Mouse (Mus musculus) myocyte (in vitro differentiated cells): ENCODE results near the gene Map1s. TPM values are rescaled to one million over a fixed set of nuclear protein-coding genes. Genes with fewer than 3 reads are reported as not detected.

Source experiments
- H3K27me3 ChIP-seq: one replicate; pipeline ENCODE4 v1.6.1; 2011; ENCODE audit not compliant: control insufficient read depth, insufficient read depth, insufficient read length
- H3K36me3 ChIP-seq: one replicate; pipeline ENCODE4 v1.6.1; 2011; ENCODE audit not compliant: control insufficient read depth, insufficient read depth
- H3K4me2 ChIP-seq: one replicate; pipeline ENCODE4 v1.6.1; 2011; ENCODE audit warnings: low read depth, control low read depth
- H3K4me3 ChIP-seq: one replicate; pipeline ENCODE4 v1.5.1; 2011; ENCODE audit warnings: mild to moderate bottlenecking, control low read depth, moderate library complexity
- H3K79me2 ChIP-seq: one replicate; pipeline ENCODE4 v1.6.1; 2011; ENCODE audit not compliant: control insufficient read depth, insufficient read depth
- H3ac ChIP-seq: one replicate; pipeline ENCODE4 v1.6.1; 2011; ENCODE audit not compliant: control insufficient read depth, insufficient read length
- CEBPB ChIP-seq: IDR thresholded peaks from 2 replicates; pipeline ENCODE4 v1.6.1; 2011; ENCODE audit warnings: mild to moderate bottlenecking, moderate library complexity; ENCODE audit not compliant: poor library complexity, insufficient read depth, severe bottlenecking
- E2F4 ChIP-seq: IDR thresholded peaks from one replicate; pipeline ENCODE4 v1.6.1; 2011; ENCODE audit warnings: mild to moderate bottlenecking, control low read depth, moderate library complexity; ENCODE audit not compliant: insufficient read depth
- MAX ChIP-seq: IDR thresholded peaks from one replicate; pipeline ENCODE4 v1.6.1; 2011; ENCODE audit warnings: low read depth, mild to moderate bottlenecking, control low read depth
- MYOD1 ChIP-seq, 3 experiments: IDR thresholded peaks; one replicate each; pipeline ENCODE4 v1.6.1; 2011; ENCODE audit warnings: control low read depth in 2 of 3, low read depth in 2 of 3, mild to moderate bottlenecking in 2 of 3, moderate library complexity in 1 of 3; ENCODE audit not compliant: insufficient read length in 2 of 3, control insufficient read depth in 1 of 3
- MYOG ChIP-seq, 3 experiments: IDR thresholded peaks; one replicate each; pipeline ENCODE4 v1.6.1; 2011; ENCODE audit warnings: control low read depth in 2 of 3, low read depth in 2 of 3, mild to moderate bottlenecking in 2 of 3; ENCODE audit not compliant: insufficient read length in 2 of 3, control insufficient read depth in 1 of 3, insufficient read depth in 1 of 3
- POLR2A ChIP-seq: IDR thresholded peaks from one replicate; pipeline ENCODE4 v1.6.1; 2011; ENCODE audit warnings: low read depth, mild to moderate bottlenecking, control low read depth, moderate library complexity; ENCODE audit not compliant: insufficient read length
- POLR2AphosphoS2 ChIP-seq: IDR thresholded peaks from one replicate; pipeline ENCODE4 v1.6.1; 2011; ENCODE audit warnings: low read depth, control low read depth; ENCODE audit not compliant: insufficient read length
- REST ChIP-seq: IDR thresholded peaks from one replicate; pipeline ENCODE4 v1.6.1; 2011; ENCODE audit warnings: mild to moderate bottlenecking, control low read depth, moderate library complexity; ENCODE audit not compliant: insufficient read depth, insufficient read length
- SRF ChIP-seq: IDR thresholded peaks from one replicate; pipeline ENCODE4 v1.6.1; 2011; ENCODE audit warnings: low read depth; ENCODE audit not compliant: control insufficient read depth, insufficient read length
- TCF12 ChIP-seq: IDR thresholded peaks from one replicate; pipeline ENCODE4 v1.6.1; 2011; ENCODE audit warnings: mild to moderate bottlenecking, control low read depth; ENCODE audit not compliant: poor library complexity, insufficient read depth, severe bottlenecking
- TCF3 ChIP-seq: IDR thresholded peaks from one replicate; pipeline ENCODE4 v1.6.1; 2011; ENCODE audit warnings: low read depth, control low read depth; ENCODE audit not compliant: insufficient read length
- USF1 ChIP-seq: IDR thresholded peaks from one replicate; pipeline ENCODE4 v1.6.1; 2011; ENCODE audit warnings: low read depth, mild to moderate bottlenecking, control low read depth, moderate library complexity
- polyA plus RNA-seq: library from polyadenylated mRNA; unstranded; fragments of >200 nt; fragmentation: generic; extraction: Trizol; gene quantifications from one replicate; pipeline ENCODE4 v1.2.1, GENCODE M21; 2012; ENCODE audit warnings: missing spikeins

Map1s gene
- polyA plus RNA-seq, 1 experiment: 62.0 TPM

GRCm38 (mm10) chr8:70896316-70897020 lies 9.3 kb upstream of the Map1s start:
- Histone ChIP-seq H3K36me3 (peaks cover 21% of the 10 kb centered on the region), H3ac (peak overlapping the region; percentile 61), H3K27me3 (no peaks in the 10 kb centered on the region), H3K79me2 (peaks cover 18% of the 10 kb centered on the region), H3K4me3 (peak overlapping the region; percentile 98), H3K4me2 (peak overlapping the region; percentile 97)
- TF ChIP-seq SRF (no peak), POLR2A (peak; percentile 16), POLR2AphosphoS2 (peak; percentile 45), TCF12 (no peak), MYOD1 (IDR thresholded peaks at IDR 0.05; ENCODE audit: control insufficient read depth in 1 of 3, insufficient read length in 2 of 3, low read depth in 2 of 3) (no peak)

GRCm38 (mm10) chr8:70897021-70897680 lies 8.6 kb upstream of the Map1s start, which contains the start of gene Rpl18a:
Gene Rpl18a (minus strand): TSS chr8:70897412.
- H3K4me2 ChIP-seq: peak within 1 kb of the TSS; percentile 97
- peak within 1 kb of the TSS; percentile 61 for H3ac ChIP-seq
- peak within 1 kb of the TSS; percentile 98 for H3K4me3 ChIP-seq
- peaks cover 18% of the 10 kb centered on the region for H3K79me2 ChIP-seq
- H3K27me3 ChIP-seq: no peaks in the 10 kb centered on the region
- peaks cover 21% of the 10 kb centered on the region for H3K36me3 ChIP-seq
- TF ChIP-seq POLR2A (peak; percentile 94), POLR2AphosphoS2 (peak; percentile 98), SRF (no peak), MAX (no peak), REST (peak; percentile 54), MYOG (IDR thresholded peaks at IDR 0.05; ENCODE audit: control insufficient read depth in 1 of 3, insufficient read depth in 1 of 3, insufficient read length in 2 of 3, low read depth in 2 of 3) (no peak)

DNA sequence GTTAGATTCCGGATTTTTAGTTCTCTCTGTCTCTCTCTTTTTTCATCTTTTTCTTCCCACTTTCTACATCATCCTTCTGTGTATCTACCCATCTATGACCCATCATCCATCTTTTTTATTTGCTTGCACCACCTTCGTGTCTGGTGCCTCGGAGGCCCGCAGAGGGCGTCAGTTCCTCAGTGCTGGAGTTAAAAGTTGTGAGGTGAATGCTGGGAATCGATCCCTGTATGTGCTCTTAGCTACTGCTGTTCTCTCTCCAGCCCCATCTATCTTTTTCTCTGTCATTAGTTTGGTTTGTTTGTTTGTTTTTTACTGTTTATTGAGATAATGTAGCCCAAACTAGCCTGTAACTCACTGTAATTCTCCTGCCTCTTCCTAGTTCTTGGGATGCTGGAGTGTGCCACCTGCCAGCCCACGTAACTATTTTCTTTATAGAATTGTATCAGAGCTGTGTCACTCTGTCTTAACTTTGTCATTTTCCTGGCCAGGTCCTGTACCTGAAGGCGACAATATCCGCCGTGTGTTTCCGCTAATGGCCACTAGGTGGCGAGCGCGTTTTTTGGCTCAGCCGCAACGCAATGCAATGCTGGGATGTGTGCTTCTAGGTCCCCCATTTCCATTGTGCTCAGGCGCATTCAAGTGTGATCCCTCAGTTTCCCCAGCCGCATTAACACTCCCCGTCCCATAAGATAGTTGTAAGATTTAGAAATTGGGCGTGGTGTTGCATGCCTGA lies 7.9 kb upstream of the Map1s start:
- Histone ChIP-seq H3K79me2 (peaks cover 18% of the 10 kb centered on the region), H3K36me3 (peaks cover 21% of the 10 kb centered on the region), H3K27me3 (no peaks in the 10 kb centered on the region), H3K4me3 (peak overlapping the region; percentile 98), H3K4me2 (peak overlapping the region; percentile 94), H3ac (peak overlapping the region; percentile 61)
- no peak for TF ChIP-seq POLR2A
- no peak for TF ChIP-seq SRF
- no peak for TF ChIP-seq MYOD1 (IDR thresholded peaks at IDR 0.05; ENCODE audit: control insufficient read depth in 1 of 3, insufficient read length in 2 of 3, low read depth in 2 of 3)
- TF ChIP-seq REST: no peak
- no peak for TF ChIP-seq TCF3
- TF ChIP-seq POLR2AphosphoS2: no peak
- no peak for TF ChIP-seq USF1
- TF ChIP-seq MYOG (IDR thresholded peaks at IDR 0.05; ENCODE audit: control insufficient read depth in 1 of 3, insufficient read depth in 1 of 3, insufficient read length in 2 of 3, low read depth in 2 of 3): no peak
- no peak for TF ChIP-seq MAX
- no peak for TF ChIP-seq TCF12

DNA sequence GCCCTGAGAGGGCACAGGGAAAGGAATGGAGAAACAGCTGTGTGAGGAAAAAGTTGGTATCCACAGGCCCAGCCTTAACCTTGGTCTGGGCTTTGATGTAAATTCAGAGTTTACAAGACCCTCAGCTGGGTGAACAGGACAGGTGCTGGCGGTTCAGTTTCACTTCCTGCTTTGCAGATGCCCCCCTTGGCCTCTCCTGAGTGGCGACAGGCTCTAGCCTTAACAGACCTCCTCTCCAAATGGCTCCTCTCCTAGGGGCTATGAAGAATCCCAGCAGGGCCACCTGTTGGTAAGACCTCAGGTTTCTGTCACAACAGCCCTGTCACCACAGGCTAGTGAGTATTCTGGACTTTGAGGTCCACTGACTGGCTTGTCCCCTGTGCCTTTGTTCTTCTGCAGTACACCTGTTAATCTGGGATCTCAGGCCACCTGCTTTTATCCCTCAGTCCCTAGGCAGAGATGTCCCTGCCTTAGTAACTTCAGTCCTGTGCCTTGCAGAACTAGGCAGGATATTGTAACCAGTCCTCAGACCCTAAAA lies 7.0 kb upstream of the Map1s start:
- Histone ChIP-seq H3K36me3 (peaks cover 13% of the 10 kb centered on the region), H3ac (no peak overlapping the region), H3K79me2 (peaks cover 18% of the 10 kb centered on the region), H3K27me3 (no peaks in the 10 kb centered on the region), H3K4me3 (peak overlapping the region; percentile 98), H3K4me2 (peak overlapping the region; percentile 94)
- TF ChIP-seq MYOD1 (IDR thresholded peaks at IDR 0.05; ENCODE audit: control insufficient read depth in 1 of 3, insufficient read length in 2 of 3, low read depth in 2 of 3) (no peak), SRF (no peak), USF1 (no peak), REST (no peak), CEBPB (no peak), TCF3 (no peak), POLR2AphosphoS2 (no peak), TCF12 (no peak), MAX (no peak), POLR2A (no peak), E2F4 (no peak), MYOG (IDR thresholded peaks at IDR 0.05; ENCODE audit: control insufficient read depth in 1 of 3, insufficient read depth in 1 of 3, insufficient read length in 2 of 3, low read depth in 2 of 3) (no peak)

- Histone ChIP-seq H3K4me3 (no peak overlapping the region), H3K36me3 (peaks cover 8% of the 10 kb centered on the region), H3K27me3 (no peaks in the 10 kb centered on the region), H3ac (no peak overlapping the region), H3K79me2 (peaks cover 18% of the 10 kb centered on the region), H3K4me2 (no peak overlapping the region)
- TF ChIP-seq USF1: no peak
- TF ChIP-seq E2F4: no peak
- TF ChIP-seq CEBPB: no peak
- TF ChIP-seq TCF12: no peak
- no peak for TF ChIP-seq TCF3
- no peak for TF ChIP-seq MAX
- no peak for TF ChIP-seq POLR2A
- no peak for TF ChIP-seq SRF
- TF ChIP-seq REST: no peak
- TF ChIP-seq POLR2AphosphoS2: no peak
- TF ChIP-seq MYOD1 (IDR thresholded peaks at IDR 0.05; ENCODE audit: control insufficient read depth in 1 of 3, insufficient read length in 2 of 3, low read depth in 2 of 3): no peak
- TF ChIP-seq MYOG (IDR thresholded peaks at IDR 0.05; ENCODE audit: control insufficient read depth in 1 of 3, insufficient read depth in 1 of 3, insufficient read length in 2 of 3, low read depth in 2 of 3): no peak
Measured at GRCm38 (mm10) chr8:70899226-70899625, 6.5 kb upstream of the Map1s start.
